Mouse (Mus musculus): ENCODE measurements around the gene Pcdh7. TPM values are rescaled to one million over a fixed set of nuclear protein-coding genes. Genes with fewer than 3 reads are reported as not detected.

The Pcdh7 gene
- polyA plus RNA-seq, 1 experiment from 2014 or later, result 28.1 TPM

DNA sequence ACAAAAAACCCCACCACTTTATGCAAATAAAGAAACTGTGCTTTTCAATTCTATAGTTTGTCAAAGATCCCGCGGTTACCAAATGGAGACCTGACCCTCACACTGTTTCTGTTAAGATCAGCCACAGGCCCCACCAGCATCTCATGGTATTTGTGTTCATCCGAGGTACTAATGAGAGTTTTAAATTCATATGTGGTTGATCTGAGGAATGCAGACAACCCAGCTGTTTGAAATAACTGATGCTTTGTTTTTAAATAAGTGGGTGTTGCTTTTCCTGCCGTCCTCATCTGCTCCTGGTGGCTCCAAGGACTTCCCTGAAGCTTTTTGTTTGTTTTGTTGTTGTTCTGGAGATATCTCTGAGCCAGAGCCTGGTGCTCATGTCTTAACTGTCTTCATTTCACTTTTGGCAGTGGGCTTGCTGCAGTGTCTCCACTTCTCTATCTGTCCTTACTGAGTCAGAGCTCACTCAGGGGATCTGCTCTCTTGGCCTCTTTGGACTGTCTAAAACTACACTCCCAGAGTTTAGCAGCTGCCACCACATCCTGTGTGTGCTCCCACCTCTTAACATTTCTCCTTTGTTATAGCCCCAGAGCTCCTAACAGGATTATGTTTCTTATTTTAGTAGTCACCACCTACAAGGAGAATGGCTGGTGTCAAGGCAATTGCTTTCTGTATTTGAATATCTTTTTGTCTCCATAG is 39.1 kb downstream of the Pcdh7 start:
- Histone ChIP-seq H3K4me2 (no peak overlapping the region), H3K9me3 (no peaks in the 10 kb centered on the region), H3K27me3 (replicated peaks) (no peaks in the 10 kb centered on the region), H3K4me3 (no peak overlapping the region), H3K36me3 (replicated peaks) (no peaks in the 10 kb centered on the region), H3K27ac (no peak overlapping the region), H3K4me1 (no peaks in the 10 kb centered on the region), H3K9ac (no peak overlapping the region)
- ATAC-seq (replicated peaks), result no peak
- 35% methylated on average over 4 of the region's 4 CpGs for WGBS

DNA sequence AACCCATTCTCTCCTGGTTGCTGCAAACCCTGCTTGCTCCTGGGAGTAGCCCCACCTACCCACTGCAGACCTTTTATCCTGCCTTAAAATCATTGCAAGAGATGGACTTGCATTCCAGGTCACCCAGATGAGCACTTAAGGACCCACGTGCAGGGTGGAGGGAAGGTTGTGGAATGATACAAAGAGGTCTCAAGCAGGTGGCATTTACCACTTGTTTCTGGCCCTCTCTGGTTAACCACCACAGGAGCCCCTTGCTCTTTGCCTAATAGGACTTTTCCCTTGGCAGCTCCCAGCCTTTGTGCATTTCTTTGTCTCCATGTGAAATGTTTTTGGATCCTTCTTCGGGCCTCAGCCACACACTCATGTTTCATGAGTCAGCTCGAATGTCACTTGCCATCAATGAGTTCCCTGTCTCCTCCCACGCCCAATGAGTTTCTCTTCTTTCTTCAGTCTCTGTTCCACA is 39.7 kb downstream of the Pcdh7 start:
- no peak overlapping the region for H3K4me3 ChIP-seq

DNA sequence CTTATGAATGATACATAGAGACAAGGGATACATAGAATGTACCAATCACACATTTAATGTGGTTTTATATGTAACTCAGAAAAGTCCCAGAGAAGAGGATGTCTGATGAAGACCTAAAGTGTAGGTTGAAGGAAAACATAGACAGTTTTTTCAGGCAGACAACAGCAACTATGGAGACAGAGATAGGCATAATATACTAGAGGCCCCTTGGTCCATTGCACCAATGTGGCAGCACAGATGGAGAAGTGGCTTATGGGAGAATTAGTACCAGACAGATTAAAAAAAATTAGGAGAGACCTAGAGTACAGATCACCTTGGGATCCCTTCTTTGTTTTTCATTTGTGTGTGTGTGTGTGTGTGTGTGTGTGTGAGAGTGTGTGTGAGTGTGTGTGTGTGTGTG is 41.2 kb downstream of the Pcdh7 start:
- no peak overlapping the region for H3K9ac ChIP-seq
- H3K27me3 ChIP-seq (replicated peaks), result no peaks in the 10 kb centered on the region
- no peak overlapping the region for H3K4me2 ChIP-seq
- no peak for ATAC-seq (replicated peaks)
- H3K27ac ChIP-seq, result no peak overlapping the region
- H3K9me3 ChIP-seq, result no peaks in the 10 kb centered on the region
- H3K36me3 ChIP-seq (replicated peaks), result no peaks in the 10 kb centered on the region
- H3K4me3 ChIP-seq, result no peak overlapping the region
- no peaks in the 10 kb centered on the region for H3K4me1 ChIP-seq

More for the DNA sequence above, 39.7 kb downstream of the Pcdh7 start:
- Histone ChIP-seq H3K9me3 (no peaks in the 10 kb centered on the region), H3K4me1 (no peaks in the 10 kb centered on the region), H3K27ac (no peak overlapping the region), H3K36me3 (replicated peaks) (no peaks in the 10 kb centered on the region), H3K27me3 (replicated peaks) (no peaks in the 10 kb centered on the region), H3K4me2 (no peak overlapping the region), H3K9ac (no peak overlapping the region)
- 30% methylated on average over 4 of the region's 4 CpGs for WGBS
- ATAC-seq (replicated peaks), result no peak

DNA sequence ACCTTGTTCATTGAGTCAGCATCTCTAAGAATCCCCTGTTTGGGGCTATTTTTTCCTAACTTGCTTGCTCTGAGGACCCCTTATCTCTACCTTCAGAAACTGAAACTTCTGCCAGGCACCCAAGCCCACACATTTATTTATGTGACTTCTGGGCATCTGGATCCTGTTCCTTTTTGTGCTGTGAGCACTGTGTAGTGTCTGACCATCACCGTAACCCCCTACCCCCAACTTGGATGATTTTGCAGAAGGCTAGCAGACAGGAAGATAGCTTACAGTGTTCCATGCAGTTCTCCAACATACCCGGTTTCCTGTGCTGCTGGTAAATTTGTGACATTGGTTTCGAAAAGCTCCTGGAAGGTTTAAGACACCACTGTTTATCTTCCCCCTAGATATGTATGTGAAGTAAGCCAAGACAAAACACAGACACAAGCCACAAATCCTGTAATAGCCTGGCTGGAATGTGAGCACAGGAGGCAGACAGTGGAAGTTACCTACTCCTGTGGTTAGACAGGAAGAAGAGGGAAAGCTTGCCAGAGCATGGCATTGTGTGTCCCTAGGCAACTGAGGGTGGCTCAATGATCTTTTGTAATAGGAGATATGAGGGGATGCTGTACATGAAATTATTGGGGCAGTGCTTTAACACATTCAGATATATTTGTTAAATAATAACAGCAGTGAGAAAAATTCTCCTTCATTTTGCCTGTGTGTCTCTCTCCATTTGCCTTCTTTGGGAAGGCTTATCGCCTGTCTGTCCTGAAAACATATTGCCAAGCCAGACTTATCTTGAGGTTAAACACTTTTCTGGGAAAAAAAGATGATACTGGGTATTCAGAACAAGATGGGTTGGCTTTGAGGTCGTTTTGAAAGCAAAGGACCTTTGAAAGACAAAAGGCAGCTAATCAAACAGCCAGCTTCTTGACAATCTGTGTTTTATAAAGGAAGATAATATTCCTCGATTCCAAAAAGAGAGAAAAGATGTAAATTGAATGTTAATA is 42.6 kb downstream of the Pcdh7 start:
- Histone ChIP-seq H3K9ac (no peak overlapping the region), H3K27ac (no peak overlapping the region), H3K27me3 (replicated peaks) (no peaks in the 10 kb centered on the region), H3K9me3 (no peaks in the 10 kb centered on the region), H3K36me3 (replicated peaks) (no peaks in the 10 kb centered on the region), H3K4me1 (peaks cover 2% of the 10 kb centered on the region), H3K4me2 (no peak overlapping the region), H3K4me3 (no peak overlapping the region)
- 70% methylated on average over 6 of the region's 6 CpGs for WGBS
- no peak for ATAC-seq (replicated peaks)

DNA sequence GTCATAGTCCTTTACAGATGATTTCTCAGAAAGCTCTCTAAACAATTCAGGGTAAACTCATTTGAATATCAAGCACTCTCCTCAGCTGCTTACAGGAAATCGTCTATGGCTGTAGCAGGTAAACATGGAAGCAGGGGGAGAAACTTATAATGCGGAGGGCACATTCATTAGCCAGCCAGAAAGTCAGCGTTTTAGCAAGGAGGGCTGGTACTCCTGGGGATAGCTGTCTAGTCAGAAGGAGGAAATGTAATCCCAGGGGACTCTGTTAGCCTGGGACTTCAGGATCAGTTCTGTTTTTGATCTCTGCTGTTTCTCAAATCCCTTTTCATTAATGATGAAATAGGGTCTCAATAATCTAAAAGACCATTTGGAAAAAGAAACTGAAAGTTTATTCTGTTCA is 47.6 kb downstream of the Pcdh7 start:
- Histone ChIP-seq H3K9me3 (no peaks in the 10 kb centered on the region), H3K9ac (no peak overlapping the region), H3K27ac (no peak overlapping the region), H3K27me3 (replicated peaks) (no peaks in the 10 kb centered on the region), H3K4me3 (no peak overlapping the region), H3K36me3 (replicated peaks) (no peaks in the 10 kb centered on the region), H3K4me1 (peaks cover 9% of the 10 kb centered on the region), H3K4me2 (no peak overlapping the region)
- WGBS, result 22% methylated on average over 3 of the region's 3 CpGs
- ATAC-seq (replicated peaks), result peak; percentile 62

DNA sequence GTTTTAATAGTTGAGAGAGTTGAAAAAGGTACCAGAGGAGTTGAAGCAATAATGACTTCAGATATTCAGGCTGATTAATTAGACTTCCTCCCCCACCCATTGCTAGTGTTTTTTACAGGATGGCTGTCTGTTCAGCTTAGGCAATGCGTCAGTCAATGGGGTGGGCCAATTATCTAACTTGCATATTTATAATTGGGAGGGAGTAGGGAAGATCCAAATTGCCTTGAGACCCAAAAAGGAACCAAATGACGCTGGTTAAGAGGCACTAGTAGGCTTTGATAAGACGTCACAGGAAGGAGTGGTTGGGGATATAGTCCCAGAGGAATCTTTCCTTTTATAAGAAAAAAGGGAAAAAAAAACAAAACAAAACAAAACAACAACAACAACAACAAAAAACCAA is 49.6 kb downstream of the Pcdh7 start:
- WGBS, result 56% methylated on average over 3 of the region's 3 CpGs

DNA sequence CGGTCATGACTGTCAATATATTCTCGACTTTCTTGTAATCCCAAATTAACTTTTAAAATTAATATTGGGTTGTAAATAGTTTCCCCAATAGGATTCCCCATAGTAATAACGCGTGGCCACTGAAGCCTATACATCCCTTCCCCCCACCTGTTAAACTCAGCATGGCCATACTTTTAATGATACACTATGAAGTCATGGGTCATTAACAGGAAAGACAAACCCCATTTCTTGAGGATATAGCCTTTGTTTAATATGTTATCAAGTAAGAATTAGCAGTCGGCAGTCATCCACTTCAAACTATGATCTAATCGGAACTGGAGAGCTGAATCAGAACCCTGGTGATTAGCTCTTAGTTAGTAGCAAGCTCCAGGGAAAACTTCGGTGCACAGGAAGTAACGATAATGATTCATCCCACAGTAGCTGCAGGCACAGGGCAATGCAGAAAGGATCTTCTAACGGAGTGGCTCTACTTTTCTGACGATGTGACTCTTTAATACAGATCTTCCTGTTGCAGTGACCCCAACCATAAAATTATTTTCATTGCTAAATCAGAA is 50.8 kb downstream of the Pcdh7 start:
- no peak for ATAC-seq (replicated peaks)

More for the DNA sequence above, 49.6 kb downstream of the Pcdh7 start:
- Histone ChIP-seq H3K4me1 (peaks cover 9% of the 10 kb centered on the region), H3K27ac (no peak overlapping the region), H3K9ac (no peak overlapping the region), H3K4me3 (no peak overlapping the region), H3K36me3 (replicated peaks) (no peaks in the 10 kb centered on the region), H3K9me3 (no peaks in the 10 kb centered on the region), H3K27me3 (replicated peaks) (no peaks in the 10 kb centered on the region), H3K4me2 (no peak overlapping the region)
- no peak for ATAC-seq (replicated peaks)

DNA sequence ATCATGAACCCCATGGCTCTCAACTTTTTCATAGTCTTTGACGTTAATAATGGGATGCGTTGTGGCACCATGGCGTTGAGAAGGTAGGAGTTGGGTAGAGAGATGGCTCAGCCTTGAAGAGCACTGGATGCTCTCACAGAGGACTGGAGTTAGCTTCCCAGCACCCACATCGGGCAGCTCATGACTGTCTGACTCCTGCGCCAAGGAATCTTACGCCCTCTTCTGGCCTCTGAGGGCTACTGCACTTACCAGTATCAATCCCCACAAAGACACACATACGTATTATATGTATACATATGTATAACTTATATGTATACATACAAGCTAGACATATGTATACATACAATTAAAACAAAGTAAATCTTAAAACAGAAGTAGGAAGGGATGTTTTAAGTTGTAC is 51.9 kb downstream of the Pcdh7 start:
- no peaks in the 10 kb centered on the region for H3K9me3 ChIP-seq
- no peak overlapping the region for H3K27ac ChIP-seq
- H3K4me2 ChIP-seq, result no peak overlapping the region
- H3K4me3 ChIP-seq, result no peak overlapping the region
- no peaks in the 10 kb centered on the region for H3K36me3 ChIP-seq (replicated peaks)
- H3K9ac ChIP-seq, result no peak overlapping the region
- H3K4me1 ChIP-seq, result peaks cover 9% of the 10 kb centered on the region
- H3K27me3 ChIP-seq (replicated peaks), result no peaks in the 10 kb centered on the region
- ATAC-seq (replicated peaks), result no peak
- 94% methylated on average over 7 of the region's 7 CpGs for WGBS

More for the DNA sequence above, 50.8 kb downstream of the Pcdh7 start:
- Histone ChIP-seq H3K4me2 (no peak overlapping the region), H3K9me3 (no peaks in the 10 kb centered on the region), H3K4me3 (no peak overlapping the region), H3K4me1 (peaks cover 9% of the 10 kb centered on the region), H3K9ac (no peak overlapping the region), H3K27ac (no peak overlapping the region), H3K36me3 (replicated peaks) (no peaks in the 10 kb centered on the region), H3K27me3 (replicated peaks) (no peaks in the 10 kb centered on the region)
- 78% methylated on average over 10 of the region's 10 CpGs for WGBS

DNA sequence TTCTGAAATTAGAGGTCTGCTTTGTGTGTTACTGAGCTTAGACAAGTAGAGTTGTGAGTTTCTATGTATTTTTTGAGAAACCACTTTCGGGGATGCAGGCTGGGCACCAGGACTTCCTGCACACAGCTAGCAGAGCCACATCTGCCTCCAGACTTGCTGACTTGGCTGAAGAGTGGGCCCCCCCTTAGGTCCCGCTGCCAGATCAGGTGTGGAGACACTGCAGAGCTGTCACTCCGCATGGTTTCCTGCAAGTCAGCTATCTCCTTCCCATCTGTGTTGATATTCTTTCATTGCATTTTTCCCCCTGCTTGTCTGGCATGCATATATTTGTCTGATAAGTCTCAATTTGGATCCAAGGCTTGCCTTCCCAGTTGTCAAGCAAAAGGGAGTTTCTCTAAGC is 52.6 kb downstream of the Pcdh7 start:
- Histone ChIP-seq H3K27ac (no peak overlapping the region), H3K9ac (no peak overlapping the region), H3K9me3 (no peaks in the 10 kb centered on the region), H3K4me1 (peaks cover 7% of the 10 kb centered on the region), H3K36me3 (replicated peaks) (no peaks in the 10 kb centered on the region), H3K27me3 (replicated peaks) (no peaks in the 10 kb centered on the region), H3K4me2 (no peak overlapping the region), H3K4me3 (no peak overlapping the region)
- WGBS, result 78% methylated on average over 3 of the region's 3 CpGs
- no peak for ATAC-seq (replicated peaks)

DNA sequence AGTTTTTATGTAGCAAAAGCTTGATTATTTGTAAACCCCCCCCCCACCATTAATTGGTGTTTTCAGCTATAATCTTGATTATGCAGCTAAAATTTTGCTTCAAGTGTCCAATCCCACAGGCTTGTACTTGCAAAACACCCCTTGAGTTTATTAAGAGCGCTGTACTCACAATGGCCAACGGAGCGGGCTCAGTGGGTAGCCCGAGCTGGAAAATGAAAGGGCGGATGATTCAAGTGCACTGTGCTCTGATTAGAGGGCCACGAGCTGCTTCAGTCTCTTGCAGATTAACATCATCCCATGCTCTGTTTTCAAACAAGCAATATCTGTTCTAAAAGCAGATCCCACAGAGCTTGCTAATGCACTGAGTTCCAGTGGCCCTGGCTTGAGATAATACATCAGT is 53.4 kb downstream of the Pcdh7 start:
- H3K27me3 ChIP-seq (replicated peaks), result no peaks in the 10 kb centered on the region
- no peak overlapping the region for H3K9ac ChIP-seq
- H3K4me1 ChIP-seq, result peaks cover 5% of the 10 kb centered on the region; the same call in 1 of the 2 replicates
- 51% methylated on average over 6 of the region's 6 CpGs for WGBS
- no peak overlapping the region for H3K4me2 ChIP-seq
- H3K4me3 ChIP-seq, result no peak overlapping the region
- no peaks in the 10 kb centered on the region for H3K36me3 ChIP-seq (replicated peaks)
- no peaks in the 10 kb centered on the region for H3K9me3 ChIP-seq
- no peak for ATAC-seq (replicated peaks)
- no peak overlapping the region for H3K27ac ChIP-seq

DNA sequence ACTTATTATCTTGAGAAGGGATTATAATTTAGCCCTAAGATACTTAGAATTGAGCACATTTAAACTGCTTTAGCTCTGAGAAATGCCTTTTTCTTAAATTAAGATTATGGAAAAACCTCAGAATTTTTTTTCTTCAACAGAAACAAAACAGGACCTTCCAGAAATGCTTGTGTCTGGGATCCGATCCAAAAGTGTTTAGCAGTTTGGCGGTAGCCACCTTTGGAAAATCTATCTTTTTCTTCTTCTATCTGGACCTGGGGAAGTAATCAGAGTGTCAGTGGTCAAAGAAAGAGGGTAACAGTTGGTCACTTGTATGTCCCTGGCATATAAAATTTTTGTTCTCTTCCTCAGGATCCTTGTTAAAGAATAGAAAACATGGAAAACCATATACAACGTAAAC is 54.9 kb downstream of the Pcdh7 start:
- ATAC-seq (replicated peaks), result no peak
- Histone ChIP-seq H3K9ac (no peak overlapping the region), H3K27ac (no peak overlapping the region), H3K27me3 (replicated peaks) (no peaks in the 10 kb centered on the region), H3K36me3 (replicated peaks) (no peaks in the 10 kb centered on the region), H3K4me1 (peaks cover 5% of the 10 kb centered on the region; the same call in 1 of the 2 replicates), H3K4me2 (no peak overlapping the region), H3K9me3 (no peaks in the 10 kb centered on the region), H3K4me3 (no peak overlapping the region)
- WGBS, result 80% methylated on average over 3 of the region's 3 CpGs

DNA sequence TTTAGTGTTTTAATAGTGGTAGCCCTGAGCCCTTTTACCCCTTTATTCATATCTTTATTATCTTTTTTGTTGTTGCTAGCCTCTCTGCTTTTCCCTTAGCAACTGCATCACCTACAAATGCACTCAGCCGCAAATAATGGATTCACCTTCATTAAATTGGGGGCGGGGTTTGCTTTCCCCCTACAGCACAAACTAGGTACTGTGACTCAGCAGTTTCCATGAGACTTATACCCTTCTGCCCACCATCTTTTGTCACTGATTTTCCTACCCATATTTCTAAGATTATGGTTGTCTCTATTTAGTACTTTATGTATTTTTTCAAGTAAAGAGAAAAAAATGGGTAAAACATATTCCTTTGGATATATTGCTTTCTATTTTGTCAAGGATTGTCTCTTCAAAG is 56.7 kb downstream of the Pcdh7 start:
- Histone ChIP-seq H3K9ac (no peak overlapping the region), H3K27ac (no peak overlapping the region), H3K4me2 (no peak overlapping the region), H3K9me3 (no peaks in the 10 kb centered on the region), H3K4me1 (peaks cover 3% of the 10 kb centered on the region), H3K27me3 (replicated peaks) (no peaks in the 10 kb centered on the region), H3K36me3 (replicated peaks) (no peaks in the 10 kb centered on the region), H3K4me3 (no peak overlapping the region)
- ATAC-seq (replicated peaks), result no peak
- WGBS, result 84% methylated on average over 2 of the region's 2 CpGs
